Mouse (Mus musculus) liver, adult 2 months (tissue): ENCODE data around the gene Pccb. TPM values are rescaled to one million over a fixed set of nuclear protein-coding genes. Genes with fewer than 3 reads are reported as not detected.

Experiments
- DNase-seq: peaks from one replicate; pipeline ENCODE4 v3.0.0-alpha.2; 2011; ENCODE audit warnings: low read depth, low spot score; ENCODE audit errors: extremely low read depth
- H3K27ac ChIP-seq: fragments of 200-500 bp; replicated peaks from 2 replicates; pipeline ENCODE4 v1.5.1; 2012; ENCODE audit warnings: low read depth, mild to moderate bottlenecking, control low read depth, inconsistent platforms, low read length; ENCODE audit not compliant: insufficient read depth
- H3K27me3 ChIP-seq: fragments of 200-500 bp; 2 replicates; pipeline ENCODE4 v1.6.1; 2012; ENCODE audit warnings: mild to moderate bottlenecking, moderate library complexity, low read length, inconsistent platforms; ENCODE audit not compliant: control insufficient read depth, insufficient read depth
- H3K36me3 ChIP-seq: fragments of 200-500 bp; 2 replicates; pipeline ENCODE4 v1.6.1; 2012; ENCODE audit warnings: low read length, inconsistent platforms; ENCODE audit not compliant: control insufficient read depth, insufficient read depth
- H3K4me1 ChIP-seq: fragments of 200-500 bp; 2 replicates; pipeline ENCODE4 v1.6.1; 2011; ENCODE audit warnings: low read length; ENCODE audit not compliant: control insufficient read depth, insufficient read depth
- H3K4me3 ChIP-seq: fragments of 200-500 bp; 2 replicates; pipeline ENCODE4 v1.5.1; 2011; ENCODE audit warnings: low read depth, mild to moderate bottlenecking, control low read depth, low read length, moderate library complexity; ENCODE audit not compliant: insufficient read depth
- H3K79me2 ChIP-seq: fragments of 200-500 bp; 2 replicates; pipeline ENCODE4 v1.6.1; 2012; ENCODE audit warnings: inconsistent platforms, mild to moderate bottlenecking, low read length, moderate library complexity; ENCODE audit not compliant: control insufficient read depth, insufficient read depth
- H3K9ac ChIP-seq: fragments of 200-500 bp; 2 replicates; pipeline ENCODE4 v1.6.1; 2012; ENCODE audit warnings: low read depth, mild to moderate bottlenecking, control low read depth, inconsistent platforms, low read length
- CTCF ChIP-seq: fragments of 200-500 bp; IDR thresholded peaks from 2 replicates; pipeline ENCODE4 v1.5.1; 2011; ENCODE audit warnings: low read depth, low read length, control low read depth
- POLR2A ChIP-seq: fragments of 200-500 bp; IDR thresholded peaks from 2 replicates; pipeline ENCODE4 v1.6.1; 2011; ENCODE audit warnings: low read length, control low read depth; ENCODE audit not compliant: insufficient read depth; ENCODE audit errors: extremely low read depth
- WGBS: fragments of 180-500 bp; shearing (Covaris S2); methylation state at CpG from one replicate; pipeline ENCODE4 v1.1.7; 2018; 5-methylcytosine and 5-hydroxymethylcytosine counted together
- polyA plus RNA-seq: library from polyadenylated mRNA; depleted of rRNA; stranded (reverse); fragments of >200 nt; gene quantifications from 2 replicates; pipeline ENCODE4 v1.2.3, GENCODE M21; 2012
- total RNA-seq: library from RNA; depleted of rRNA; stranded (reverse); fragments of >200 nt; gene quantifications from 2 replicates; pipeline ENCODE4 v1.2.3, GENCODE M21; 2014

The Pccb gene
- total and polyA plus RNA-seq, 2 experiments, result 119 to 185 TPM

DNA sequence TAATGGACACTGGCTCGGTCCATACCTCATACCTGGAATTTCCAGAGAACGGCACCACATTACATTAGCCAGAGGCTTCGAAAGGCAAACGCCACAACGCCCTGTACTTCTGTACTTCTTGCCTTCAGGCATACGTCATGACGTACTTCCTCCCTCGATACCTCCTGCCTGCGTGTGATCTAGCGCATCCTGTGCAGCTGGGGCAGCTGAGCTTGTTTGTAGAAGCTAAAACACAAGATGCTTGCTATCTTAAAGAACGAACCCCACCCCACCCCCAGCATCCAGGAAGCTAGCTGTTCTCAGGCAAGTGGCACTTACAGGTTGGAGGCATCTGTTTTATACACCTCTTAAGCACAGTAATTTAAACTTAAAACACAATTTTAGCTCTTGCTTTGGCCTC, 26.3 kb upstream of the Pccb start:
- DNase-seq, result no peak
- TF ChIP-seq POLR2A (no peak), CTCF (no peak)
- Histone ChIP-seq H3K27me3 (no peaks in the 10 kb centered on the region), H3K36me3 (no peaks in the 10 kb centered on the region), H3K4me1 (peaks cover 3% of the 10 kb centered on the region), H3K4me3 (no peak overlapping the region), H3K27ac (no peak overlapping the region), H3K9ac (no peak overlapping the region), H3K79me2 (no peaks in the 10 kb centered on the region)
- WGBS, result 82% methylated on average over 11 of the region's 11 CpGs

DNA sequence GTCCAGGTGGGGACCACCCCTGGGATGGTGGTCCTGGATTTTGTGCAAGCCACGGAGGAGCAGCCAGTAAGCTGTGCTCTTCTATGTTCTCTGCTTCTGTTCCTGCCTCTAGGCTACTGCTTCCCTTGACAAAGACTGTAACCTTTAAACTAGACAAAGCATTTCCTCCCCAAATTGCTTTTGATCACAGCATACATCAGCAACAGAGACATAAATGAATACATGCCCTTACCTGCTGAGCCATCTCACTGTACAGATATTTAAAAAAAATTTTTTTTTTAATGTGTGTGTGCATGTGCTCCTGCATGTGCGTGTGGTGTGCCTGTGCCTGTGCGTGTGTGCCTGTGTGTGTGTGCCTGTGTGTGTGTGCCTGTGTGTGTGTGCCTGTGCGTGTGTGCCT, 22.5 kb upstream of the Pccb start:
- Histone ChIP-seq H3K36me3 (no peaks in the 10 kb centered on the region), H3K79me2 (no peaks in the 10 kb centered on the region), H3K4me3 (no peak overlapping the region), H3K9ac (no peak overlapping the region), H3K4me1 (peaks cover 3% of the 10 kb centered on the region), H3K27me3 (no peaks in the 10 kb centered on the region), H3K27ac (no peak overlapping the region)
- WGBS, result 92% methylated on average over 4 of the region's 4 CpGs
- DNase-seq, result no peak
- TF ChIP-seq CTCF, result no peak

DNA sequence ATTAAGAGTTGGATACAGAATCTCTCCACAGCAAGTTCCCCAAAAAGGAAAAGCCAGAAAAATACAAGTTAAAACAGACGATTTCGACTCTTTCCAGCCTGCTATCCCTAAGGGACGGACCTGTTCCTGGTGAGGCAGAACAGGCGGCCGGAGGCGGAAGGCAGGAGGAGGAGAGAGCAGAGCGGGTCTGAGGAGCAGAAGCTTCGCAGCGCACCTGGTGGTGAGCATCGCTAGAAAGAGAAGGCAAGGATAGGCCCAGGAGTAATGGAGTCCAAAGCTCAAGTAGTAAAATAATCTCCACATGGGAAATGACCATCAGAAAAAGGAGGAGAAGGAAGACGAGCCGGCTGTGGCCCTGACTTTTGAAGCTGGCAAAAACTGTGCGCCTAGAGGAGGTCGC, 18.6 kb upstream of the Pccb start:
- no peak for DNase-seq
- H3K36me3 ChIP-seq, result no peaks in the 10 kb centered on the region
- no peak overlapping the region for H3K27ac ChIP-seq
- no peak overlapping the region for H3K4me3 ChIP-seq
- 83% methylated on average over 14 of the region's 14 CpGs for WGBS
- H3K79me2 ChIP-seq, result no peaks in the 10 kb centered on the region
- no peaks in the 10 kb centered on the region for H3K27me3 ChIP-seq
- TF ChIP-seq POLR2A, result no peak
- no peak overlapping the region for H3K9ac ChIP-seq
- peaks cover 3% of the 10 kb centered on the region for H3K4me1 ChIP-seq

DNA sequence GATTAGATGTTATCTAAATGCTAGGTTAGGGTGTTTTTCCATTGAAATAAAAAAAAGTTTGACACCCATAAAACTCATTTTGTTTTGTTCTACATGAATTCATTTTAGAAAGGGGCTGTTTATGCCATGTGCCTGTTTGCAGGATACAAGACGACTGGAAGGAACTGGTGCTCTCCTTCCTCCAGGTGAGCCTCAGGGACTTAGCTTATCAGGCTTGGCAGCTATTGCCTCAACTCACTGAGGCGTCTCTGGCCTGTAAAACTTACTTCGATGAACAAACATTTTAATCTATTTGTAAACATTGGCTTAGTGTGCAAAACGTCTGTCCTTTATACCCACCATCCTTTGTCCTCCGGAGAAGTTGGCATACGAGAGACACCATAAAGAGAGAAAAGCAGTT, 18.0 kb upstream of the Pccb start:
- Histone ChIP-seq H3K4me1 (peaks cover 3% of the 10 kb centered on the region), H3K4me3 (no peak overlapping the region), H3K36me3 (no peaks in the 10 kb centered on the region), H3K9ac (no peak overlapping the region), H3K27me3 (no peaks in the 10 kb centered on the region), H3K27ac (no peak overlapping the region), H3K79me2 (no peaks in the 10 kb centered on the region)
- TF ChIP-seq POLR2A, result no peak
- 30% methylated on average over 6 of the region's 6 CpGs for WGBS
- peak; percentile 10 for DNase-seq

DNA sequence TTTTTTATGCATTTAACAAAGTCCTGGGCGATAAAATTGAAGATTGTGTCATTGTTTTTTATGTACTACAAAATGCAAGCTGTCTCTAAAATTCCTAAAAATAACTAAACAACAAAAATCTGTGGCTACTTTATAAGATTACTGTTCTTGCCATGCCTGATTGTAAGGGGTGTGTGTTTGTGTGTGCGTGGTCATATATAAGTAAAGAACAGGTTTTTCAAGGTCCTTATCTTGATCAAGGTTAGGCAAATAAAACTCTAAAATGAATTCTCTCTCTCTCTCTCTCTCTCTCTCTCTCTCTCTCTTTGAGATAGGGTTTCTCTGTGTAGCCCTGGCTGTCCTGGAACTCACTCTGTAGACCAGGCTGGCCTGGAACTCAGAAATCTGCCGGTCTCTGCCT, 17.3 kb upstream of the Pccb start:
- Histone ChIP-seq H3K27me3 (no peaks in the 10 kb centered on the region), H3K27ac (no peak overlapping the region), H3K4me1 (peaks cover 2% of the 10 kb centered on the region), H3K9ac (no peak overlapping the region), H3K4me3 (no peak overlapping the region), H3K36me3 (no peaks in the 10 kb centered on the region), H3K79me2 (no peaks in the 10 kb centered on the region)
- 88% methylated on average over 3 of the region's 3 CpGs for WGBS
- TF ChIP-seq CTCF, result no peak
- no peak for TF ChIP-seq POLR2A
- no peak for DNase-seq

DNA sequence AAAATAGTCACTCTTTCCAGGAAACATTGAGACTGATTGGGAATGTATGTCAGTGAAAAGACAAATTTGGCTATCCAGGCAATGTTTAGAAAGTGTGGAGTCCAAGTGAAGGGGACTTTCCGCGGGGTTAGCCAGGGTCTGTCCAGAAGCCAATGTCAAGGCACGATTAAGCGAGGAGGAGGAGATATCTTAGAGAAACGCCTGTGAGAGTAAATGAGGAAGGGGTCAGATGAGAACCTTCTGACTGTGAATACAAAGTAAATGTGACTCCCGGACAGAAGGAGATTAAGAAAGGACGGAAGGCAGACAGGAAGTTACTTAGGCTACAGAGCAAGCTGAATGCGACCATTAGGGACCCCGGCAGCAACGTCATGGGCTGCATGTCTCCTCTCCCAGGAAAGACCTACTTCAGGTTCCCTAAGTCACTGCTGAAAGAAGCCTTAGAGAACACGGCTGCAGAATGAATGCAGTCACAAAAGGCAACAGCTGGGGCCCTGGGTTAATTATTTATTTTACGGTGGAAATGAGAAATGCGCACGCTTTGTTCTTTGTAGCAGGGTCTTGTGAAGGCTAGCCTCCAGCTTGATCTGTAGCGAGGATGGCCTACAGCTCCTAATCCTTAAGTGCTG, 11.1 kb upstream of the Pccb start:
- Histone ChIP-seq H3K27me3 (no peaks in the 10 kb centered on the region), H3K27ac (no peak overlapping the region), H3K4me3 (peak overlapping the region; percentile 19), H3K9ac (peak overlapping the region; percentile 41), H3K79me2 (no peaks in the 10 kb centered on the region), H3K36me3 (no peaks in the 10 kb centered on the region), H3K4me1 (peaks cover 7% of the 10 kb centered on the region; the same call in 1 of the 2 replicates)
- WGBS, result 28% methylated on average over 15 of the region's 15 CpGs
- no peak for TF ChIP-seq CTCF
- no peak for TF ChIP-seq POLR2A
- DNase-seq, result peak; percentile 39
